Mouse (Mus musculus) adrenal gland (tissue): ENCODE results near the gene Top1.

Experiments
- intact Hi-C: fragments of 180-260 bp; cut with DNase I; formaldehyde crosslinking; loops from one replicate; pipeline ENCODE4 v1.15.1; 2025
- long read RNA-seq, 2 experiments: library from polyadenylated mRNA; unstranded; transcript quantifications; one replicate each; pipeline ENCODE4 v2.0.0; 2020; ENCODE audit warnings: borderline replicate concordance in 1 of 2; ENCODE audit not compliant: insufficient replicate concordance in 1 of 2

Gene Top1
- long read RNA-seq, experiment 1, partial matches to known transcripts, result 103 of 106 reads
- long read RNA-seq, experiment 1, other reads (novel, unspliced or antisense), result 1 of 106 reads
- long read RNA-seq, experiment 2, partial matches to known transcripts, result 107 of 109 reads
- long read RNA-seq, experiment 2, other reads (novel, unspliced or antisense), result 2 of 109 reads

- intact Hi-C loops, result loop anchor here (2.0 kb wide), 1 partner anchor 23 kb away; no protein-coding TSS in a partner anchor
These were observed at the start of gene Top1 for GRCm38 (mm10) chr2:160645614-160646137. Gene Top1, plus strand, starts transcription at chr2:160645888.

- intact Hi-C loops, result loop anchor here (5.0 kb wide), 1 partner anchor 290 kb away; no protein-coding TSS in a partner anchor
These were observed 48.0 kb upstream of the Top1 start for GRCm38 (mm10) chr2:160597582-160598281.

- intact Hi-C loops, result loop anchor here (5.0 kb wide), 1 partner anchor 105 kb away; no protein-coding TSS in a partner anchor
These were observed 43.9 kb upstream of the Top1 start for GRCm38 (mm10) chr2:160601805-160602204.

- intact Hi-C loops, result loop anchor here (5.0 kb wide), 1 partner anchor 104 kb away; no protein-coding TSS in a partner anchor
These were observed 42.3 kb upstream of the Top1 start for GRCm38 (mm10) chr2:160603154-160603933.

GRCm38 (mm10) chr2:160610012-160610411 is 35.7 kb upstream of the Top1 start:
- intact Hi-C loops, result no loop called here

- intact Hi-C loops, result no loop called here
These were observed 32.3 kb upstream of the Top1 start for GRCm38 (mm10) chr2:160613186-160613919.

GRCm38 (mm10) chr2:160617741-160618140 is 27.9 kb upstream of the Top1 start:
- intact Hi-C loops, result no loop called here

- intact Hi-C loops, result no loop called here
These were observed 27.0 kb upstream of the Top1 start for GRCm38 (mm10) chr2:160618619-160619220.

- intact Hi-C loops, result no loop called here
These were observed 26.4 kb upstream of the Top1 start for GRCm38 (mm10) chr2:160619300-160619699.

- intact Hi-C loops, result no loop called here
These were observed 25.9 kb upstream of the Top1 start for GRCm38 (mm10) chr2:160619831-160620230.

- intact Hi-C loops, result no loop called here
These were observed 25.3 kb upstream of the Top1 start for GRCm38 (mm10) chr2:160620279-160620963.

- intact Hi-C loops, result no loop called here
These were observed 24.7 kb upstream of the Top1 start for GRCm38 (mm10) chr2:160621001-160621448.

- intact Hi-C loops, result loop anchor here (2.0 kb wide), 1 partner anchor 23 kb away; the partner anchor contains the start of gene Top1
These were observed 24.0 kb upstream of the Top1 start for GRCm38 (mm10) chr2:160621661-160622211.

- intact Hi-C loops, result loop anchor here (2.0 kb wide), 1 partner anchor 22 kb away; the partner anchor contains the start of gene Top1
These were observed 23.0 kb upstream of the Top1 start for GRCm38 (mm10) chr2:160622646-160623045.

- intact Hi-C loops, result loop anchor here (2.0 kb wide), 1 partner anchor 21 kb away; the partner anchor contains the start of gene Top1
These were observed 21.9 kb upstream of the Top1 start for GRCm38 (mm10) chr2:160623745-160624144.

GRCm38 (mm10) chr2:160627207-160628025 is 18.3 kb upstream of the Top1 start:
- intact Hi-C loops, result no loop called here

- intact Hi-C loops, result no loop called here
These were observed 17.6 kb upstream of the Top1 start for GRCm38 (mm10) chr2:160628055-160628454.
